Mouse (Mus musculus) heart, adult 11 months (tissue): Measurements from ENCODE around the gene Dhx34.

Experiments
- DNase-seq: peaks from one replicate; pipeline ENCODE4 v3.0.0; 2022

The Dhx34 gene

GRCm38 (mm10) chr7:16160702-16161101 lies 61.1 kb downstream of the Dhx34 start:
- no peak for DNase-seq

- DNase-seq: peak; percentile 88
Observed at GRCm38 (mm10) chr7:16158735-16159134, 63.1 kb downstream of the Dhx34 start.

GRCm38 (mm10) chr7:16156105-16156714 lies 65.6 kb downstream of the Dhx34 start:
- peak; percentile 91 for DNase-seq

- peak; percentile 97 for DNase-seq
Observed at GRCm38 (mm10) chr7:16155132-16155872, 66.5 kb downstream of the Dhx34 start.

- DNase-seq: peak; percentile 94
Observed at GRCm38 (mm10) chr7:16153522-16153921, 68.3 kb downstream of the Dhx34 start.

- no peak for DNase-seq
Observed at GRCm38 (mm10) chr7:16150191-16151145, 71.4 kb downstream of the Dhx34 start.

- DNase-seq: no peak
Observed at GRCm38 (mm10) chr7:16149241-16149640, 72.6 kb downstream of the Dhx34 start.

- no peak for DNase-seq
Observed at GRCm38 (mm10) chr7:16147643-16148042, 74.2 kb downstream of the Dhx34 start.
